Comparison of ENCODE assay signal across 8 mouse cellular contexts in the genomic region with DNA sequence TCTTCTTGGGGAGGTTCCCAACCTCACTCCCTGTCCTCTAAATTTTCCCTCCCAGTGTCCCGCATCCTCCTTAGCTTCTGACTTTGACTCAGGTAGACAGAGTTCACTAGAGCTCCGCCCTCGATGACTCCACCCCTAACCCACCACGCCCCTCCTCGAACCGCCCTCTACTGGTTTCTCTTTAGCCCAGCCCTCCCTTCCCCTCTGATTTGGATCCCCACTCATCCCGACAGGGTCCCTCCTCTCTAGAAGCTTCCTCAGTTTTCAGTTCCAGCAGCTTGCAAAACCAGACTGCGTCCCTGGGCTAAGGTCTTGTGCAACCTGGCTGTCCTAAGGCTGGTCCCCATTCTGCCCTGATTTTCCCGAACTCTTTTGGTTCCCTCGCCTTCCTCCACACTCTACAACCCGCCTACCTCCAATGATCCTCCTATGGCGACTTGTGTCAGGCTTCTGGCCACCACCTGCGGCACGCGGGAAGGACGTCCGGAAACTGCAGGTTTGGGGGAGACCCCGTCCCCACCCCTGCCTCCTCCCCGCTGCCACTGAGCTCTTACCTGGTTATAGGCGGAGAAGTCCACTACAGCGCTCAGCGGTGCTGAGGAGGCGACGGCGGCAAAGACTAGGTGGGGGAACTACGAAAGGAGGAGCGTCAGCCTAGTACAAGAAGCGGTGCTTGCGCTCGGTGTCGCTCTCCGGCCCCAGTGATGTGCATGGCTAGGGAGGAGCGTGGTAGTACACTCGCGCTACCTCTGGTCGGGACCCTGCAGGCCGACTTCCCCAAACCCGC. TPM values are rescaled to one million over a fixed set of nuclear protein-coding genes. Genes with fewer than 3 reads are reported as not detected.
A peak's percentile ranks its signal among the peaks of the same experiment; 100 is the strongest.
DNase-seq lines count a peak whose midpoint lies in the region; ATAC-seq lines count a peak whose summit lies in the region.

No protein-coding gene starts in this region.

- peak overlapping the region; percentile 93 for H3K4me2 ChIP-seq in heart, embryonic 15.5 days
- H3K4me2 ChIP-seq in limb, embryonic 11.5 days (ENCODE audit: low read depth, severe bottlenecking): peak overlapping the region; percentile 91
- peak overlapping the region; percentile 96 for H3K4me2 ChIP-seq in stomach, embryonic 15.5 days

- peak overlapping the region; percentile 64 for H3K4me3 ChIP-seq in heart, embryonic 15.5 days
- H3K4me3 ChIP-seq in limb, embryonic 11.5 days (ENCODE audit: low read depth, low read length): peak overlapping the region; percentile 49
- H3K4me3 ChIP-seq in midbrain, embryonic 10.5 days: peak overlapping the region; percentile 65
- H3K4me3 ChIP-seq in stomach, embryonic 15.5 days (replicated peaks): peak overlapping the region; percentile 50

- under 1% methylated on average over 38 of the region's 38 CpGs for WGBS in heart, embryonic 15.5 days
- WGBS in limb, embryonic 11.5 days: under 1% methylated on average over 38 of the region's 38 CpGs
- WGBS in midbrain, embryonic 10.5 days: under 1% methylated on average over 38 of the region's 38 CpGs
- under 1% methylated on average over 38 of the region's 38 CpGs for WGBS in stomach, embryonic 15.5 days

- H3K9me3 ChIP-seq in heart, embryonic 15.5 days (replicated peaks): no peaks in the 10 kb centered on the region
- no peaks in the 10 kb centered on the region for H3K9me3 ChIP-seq in limb, embryonic 11.5 days (ENCODE audit: control insufficient read depth, low read length)
- no peaks in the 10 kb centered on the region for H3K9me3 ChIP-seq in midbrain, embryonic 10.5 days (replicated peaks)
- H3K9me3 ChIP-seq in stomach, embryonic 15.5 days: no peaks in the 10 kb centered on the region

- H3K36me3 ChIP-seq in heart, embryonic 15.5 days: no peaks in the 10 kb centered on the region
- H3K36me3 ChIP-seq in limb, embryonic 11.5 days (ENCODE audit: control insufficient read depth, insufficient read depth, low read length): no peaks in the 10 kb centered on the region
- H3K36me3 ChIP-seq in midbrain, embryonic 10.5 days: no peaks in the 10 kb centered on the region
- no peaks in the 10 kb centered on the region for H3K36me3 ChIP-seq in stomach, embryonic 15.5 days

- peaks cover 19% of the 10 kb centered on the region for H3K4me1 ChIP-seq in heart, embryonic 15.5 days (replicated peaks)
- H3K4me1 ChIP-seq in limb, embryonic 11.5 days (ENCODE audit: control insufficient read depth, insufficient read depth, low read length): no peaks in the 10 kb centered on the region; the same call in 1 of the 2 replicates
- peaks cover 20% of the 10 kb centered on the region for H3K4me1 ChIP-seq in midbrain, embryonic 10.5 days
- H3K4me1 ChIP-seq in stomach, embryonic 15.5 days: peaks cover 9% of the 10 kb centered on the region

- no peak overlapping the region; the same call in 1 of the 2 replicates for H3K27ac ChIP-seq in heart, embryonic 15.5 days
- no peak overlapping the region for H3K27ac ChIP-seq in limb, embryonic 11.5 days (replicated peaks; ENCODE audit: low read depth, low read length)
- H3K27ac ChIP-seq in midbrain, embryonic 10.5 days (replicated peaks): no peak overlapping the region
- H3K27ac ChIP-seq in stomach, embryonic 15.5 days: no peak overlapping the region

- peak; percentile 77 for DNase-seq in adrenal gland, adult 2 months
- no peak for DNase-seq in adrenal gland, adult 8-10 months
- DNase-seq in limb, embryonic 11.5 days (ENCODE audit: low spot score): peak; percentile 78
- peak; percentile 67 for DNase-seq in midbrain, embryonic 10.5 days (ENCODE audit: low spot score)
- no peak for DNase-seq in cerebellum, adult 9-11 months

- H3K9ac ChIP-seq in heart, embryonic 15.5 days: peak overlapping the region; percentile 53
- no peak overlapping the region for H3K9ac ChIP-seq in limb, embryonic 11.5 days (ENCODE audit: low read length)
- peak overlapping the region; percentile 34; the same call in 1 of the 2 replicates for H3K9ac ChIP-seq in stomach, embryonic 15.5 days

- ATAC-seq in common myeloid progenitor, adult 5-6 weeks (replicated peaks; ENCODE audit: low read depth, poor library complexity, severe bottlenecking): peak; percentile 30
- ATAC-seq in heart, embryonic 15.5 days (replicated peaks; ENCODE audit: insufficient number of reproducible peaks, insufficient read depth, low FRiP score, low read depth): peak; percentile 66
- ATAC-seq in limb, embryonic 11.5 days (ENCODE audit: insufficient number of reproducible peaks, low FRiP score, low TSS enrichment, low read depth): peak; percentile 87
- ATAC-seq in stomach, embryonic 15.5 days (ENCODE audit: insufficient read depth, low FRiP score, low read depth): peak; percentile 94

- H3K27me3 ChIP-seq in heart, embryonic 15.5 days: peaks cover 96% of the 10 kb centered on the region
- H3K27me3 ChIP-seq in limb, embryonic 11.5 days (ENCODE audit: control insufficient read depth, insufficient read depth, low read length): peaks cover 85% of the 10 kb centered on the region
- peaks cover 100% of the 10 kb centered on the region for H3K27me3 ChIP-seq in midbrain, embryonic 10.5 days (ENCODE audit: low read depth, poor library complexity, severe bottlenecking)
- H3K27me3 ChIP-seq in stomach, embryonic 15.5 days (replicated peaks): peaks cover 85% of the 10 kb centered on the region

RNA-seq across cellular contexts. Expression of a gene that starts 3.0 kb away (rescaled TPM):
- under 1 TPM in 1 of 2 experiments, not detected in 1; 0.61 TPM for total RNA-seq in adrenal gland, adult 2 months (2021)
- polyA plus RNA-seq in adrenal gland, adult 2 months (2012; rRNA removed): 0.35 and 1.0 TPM in 2 replicates
- total RNA-seq in adrenal gland, adult 8-10 months (2022): under 1 TPM in 2 of 4 experiments, not detected in 2; 0.63 to 0.70 TPM
- 0.73 and 5.5 TPM in 2 replicates for total RNA-seq in common myeloid progenitor, adult 5-6 weeks (2017)
- polyA plus RNA-seq in heart, embryonic 15.5 days (2015; fragmentation: Nextera tagmentation; extraction: Ambion mirVana): 9.5 and 113 TPM in 2 replicates
- 0.20 and 0.21 TPM in 2 replicates for polyA plus RNA-seq in limb, embryonic 11.5 days (2014; fragmentation: Nextera tagmentation; extraction: Ambion mirVana)
- polyA plus RNA-seq in midbrain, embryonic 10.5 days (2016; fragmentation: Nextera tagmentation; extraction: Ambion mirVana): not detected in 2 replicates
- 0.94 and 1.5 TPM in 2 replicates for polyA plus RNA-seq in stomach, embryonic 15.5 days (2015; fragmentation: Nextera tagmentation; extraction: Ambion mirVana)

RNA-seq across cellular contexts. Expression of a gene that starts 25.5 kb away (rescaled TPM):
- total RNA-seq in adrenal gland, adult 2 months (2021): not detected
- not detected in 2 replicates for polyA plus RNA-seq in adrenal gland, adult 2 months (2012; rRNA removed)
- not detected for total RNA-seq in adrenal gland, adult 8-10 months (2022)
- total RNA-seq in common myeloid progenitor, adult 5-6 weeks (2017): not detected in 2 replicates
- not detected in 2 replicates for polyA plus RNA-seq in heart, embryonic 15.5 days (2015; fragmentation: Nextera tagmentation; extraction: Ambion mirVana)
- polyA plus RNA-seq in limb, embryonic 11.5 days (2014; fragmentation: Nextera tagmentation; extraction: Ambion mirVana): 0.31 and 0.38 TPM in 2 replicates
- 0.11 TPM in 1 of 2 replicates, not detected in the other for polyA plus RNA-seq in midbrain, embryonic 10.5 days (2016; fragmentation: Nextera tagmentation; extraction: Ambion mirVana)
- 0.09 and 0.12 TPM in 2 replicates for polyA plus RNA-seq in stomach, embryonic 15.5 days (2015; fragmentation: Nextera tagmentation; extraction: Ambion mirVana)

RNA-seq across cellular contexts. Expression of a gene that starts 28.8 kb away (rescaled TPM):
- 10 to 100 TPM; 14.2 to 18.9 TPM for total RNA-seq in adrenal gland, adult 2 months (2021)
- polyA plus RNA-seq in adrenal gland, adult 2 months (2012; rRNA removed): 1.0 and 16.0 TPM in 2 replicates
- total RNA-seq in adrenal gland, adult 8-10 months (2022): 10 to 100 TPM in 2 of 4 experiments, 1 to 10 TPM in 1, not detected in 1; 6.0 to 18.5 (median 12.6) TPM
- total RNA-seq in common myeloid progenitor, adult 5-6 weeks (2017): 208 and 989 TPM in 2 replicates
- 3.5 TPM in 1 of 2 replicates, not detected in the other for polyA plus RNA-seq in heart, embryonic 15.5 days (2015; fragmentation: Nextera tagmentation; extraction: Ambion mirVana)
- 5.5 and 22.0 TPM in 2 replicates for polyA plus RNA-seq in limb, embryonic 11.5 days (2014; fragmentation: Nextera tagmentation; extraction: Ambion mirVana)
- 10.6 and 11.4 TPM in 2 replicates for polyA plus RNA-seq in midbrain, embryonic 10.5 days (2016; fragmentation: Nextera tagmentation; extraction: Ambion mirVana)
- polyA plus RNA-seq in stomach, embryonic 15.5 days (2015; fragmentation: Nextera tagmentation; extraction: Ambion mirVana): 4.9 and 13.3 TPM in 2 replicates

RNA-seq across cellular contexts. Expression of a gene that starts 29.1 kb away (rescaled TPM):
- total RNA-seq in adrenal gland, adult 2 months (2021): 10 to 100 TPM; 27.4 to 48.0 TPM
- polyA plus RNA-seq in adrenal gland, adult 2 months (2012; rRNA removed): 1.9 and 3.2 TPM in 2 replicates
- 10 to 100 TPM; 22.5 to 31.6 (median 25.4) TPM for total RNA-seq in adrenal gland, adult 8-10 months (2022)
- total RNA-seq in common myeloid progenitor, adult 5-6 weeks (2017): 1,449 and 1,731 TPM in 2 replicates
- polyA plus RNA-seq in heart, embryonic 15.5 days (2015; fragmentation: Nextera tagmentation; extraction: Ambion mirVana): 1.6 and 1.7 TPM in 2 replicates
- polyA plus RNA-seq in limb, embryonic 11.5 days (2014; fragmentation: Nextera tagmentation; extraction: Ambion mirVana): 13.8 and 14.0 TPM in 2 replicates
- polyA plus RNA-seq in midbrain, embryonic 10.5 days (2016; fragmentation: Nextera tagmentation; extraction: Ambion mirVana): 9.4 and 9.7 TPM in 2 replicates
- polyA plus RNA-seq in stomach, embryonic 15.5 days (2015; fragmentation: Nextera tagmentation; extraction: Ambion mirVana): 4.6 and 5.5 TPM in 2 replicates

RNA-seq across cellular contexts. Expression of a gene that starts 34.6 kb away (rescaled TPM):
- 10 to 100 TPM; 48.5 to 52.2 TPM for total RNA-seq in adrenal gland, adult 2 months (2021)
- 11.4 and 12.7 TPM in 2 replicates for polyA plus RNA-seq in adrenal gland, adult 2 months (2012; rRNA removed)
- 10 to 100 TPM; 42.6 to 80.0 (median 56.7) TPM for total RNA-seq in adrenal gland, adult 8-10 months (2022)
- total RNA-seq in common myeloid progenitor, adult 5-6 weeks (2017): 106 and 144 TPM in 2 replicates
- polyA plus RNA-seq in heart, embryonic 15.5 days (2015; fragmentation: Nextera tagmentation; extraction: Ambion mirVana): 8.6 and 12.1 TPM in 2 replicates
- 29.4 and 30.2 TPM in 2 replicates for polyA plus RNA-seq in limb, embryonic 11.5 days (2014; fragmentation: Nextera tagmentation; extraction: Ambion mirVana)
- 51.3 and 52.5 TPM in 2 replicates for polyA plus RNA-seq in midbrain, embryonic 10.5 days (2016; fragmentation: Nextera tagmentation; extraction: Ambion mirVana)
- polyA plus RNA-seq in stomach, embryonic 15.5 days (2015; fragmentation: Nextera tagmentation; extraction: Ambion mirVana): 19.1 and 19.3 TPM in 2 replicates

Comparison
In these comparisons a context has a peak if more than half of its experiments do, and no peak if none do; other contexts are left out.
1. DNase-seq: peak in adrenal gland, adult 2 months (single experiment), limb, embryonic 11.5 days (single experiment) and midbrain, embryonic 10.5 days (single experiment); none in adrenal gland, adult 8-10 months (single experiment) and cerebellum, adult 9-11 months (single experiment).
2. ATAC-seq: peak in every context shown above with its lines; median percentile 94 in stomach, embryonic 15.5 days; 87 in limb, embryonic 11.5 days; 66 in heart, embryonic 15.5 days; 30 in common myeloid progenitor, adult 5-6 weeks.
3. Peak in every context shown above with its lines, with median percentiles within 50 percentile points of each other: H3K4me2 ChIP-seq and H3K4me3 ChIP-seq.